Mouse (Mus musculus) liver, embryonic 14.5 days (tissue): ENCODE results near the gene Yme1l1.

Source experiments
- CTCF ChIP-seq: IDR thresholded peaks from 2 replicates; pipeline ENCODE4 v1.5.1; 2016; ENCODE audit warnings: antibody characterized with exemption, low read depth, control low read depth
- EP300 ChIP-seq: IDR thresholded peaks from 2 replicates; pipeline ENCODE4 v1.6.1; 2016; ENCODE audit warnings: antibody characterized with exemption, low read depth

DNA sequence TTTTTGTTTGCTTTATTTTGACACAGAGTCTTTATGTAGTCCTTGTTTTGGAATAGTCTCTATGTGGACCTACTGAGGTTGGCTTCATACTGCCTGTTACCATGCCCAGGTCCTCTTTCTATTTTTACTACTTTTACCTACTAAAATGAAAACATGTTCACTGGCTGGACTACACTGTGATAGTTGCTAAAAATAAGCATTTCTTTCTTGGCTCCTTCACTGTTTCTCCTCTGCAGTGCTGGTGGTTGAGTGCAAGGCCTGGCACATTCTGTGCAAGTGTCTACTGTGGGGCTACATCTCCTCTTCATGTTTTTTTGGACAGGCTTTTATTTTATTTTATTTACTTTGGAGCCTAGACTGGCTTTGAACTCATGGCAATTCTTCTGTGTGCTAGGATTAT lies 36.6 kb upstream of the Yme1l1 start:
- TF ChIP-seq CTCF: no peak
- TF ChIP-seq EP300: no peak
